Mouse (Mus musculus) heart, adult 2 months (tissue): ENCODE data around the gene Eif2b4. TPM values are rescaled to one million over a fixed set of nuclear protein-coding genes. Genes with fewer than 3 reads are reported as not detected.

Experiments
- DNase-seq, 2 experiments: peaks; one replicate each; pipeline ENCODE4 v3.0.0; 2021
- H3K27ac ChIP-seq: fragments of 200-600 bp; 2 replicates; pipeline ENCODE4 v1.8.1; 2022
- H3K27me3 ChIP-seq: fragments of 200-500 bp; 2 replicates; pipeline ENCODE4 v1.6.1; 2012; ENCODE audit warnings: mild to moderate bottlenecking, low read length, inconsistent platforms, mixed read lengths; ENCODE audit not compliant: control insufficient read depth, insufficient read depth
- H3K36me3 ChIP-seq: fragments of 200-500 bp; 2 replicates; pipeline ENCODE4 v1.6.1; 2012; ENCODE audit warnings: low read length, inconsistent platforms; ENCODE audit not compliant: control insufficient read depth, insufficient read depth
- H3K4me1 ChIP-seq: fragments of 200-500 bp; 2 replicates; pipeline ENCODE4 v1.6.1; 2011; ENCODE audit warnings: low read length; ENCODE audit not compliant: control insufficient read depth, insufficient read depth
- H3K4me3 ChIP-seq: fragments of 200-600 bp; 2 replicates; pipeline ENCODE4 v1.8.1; 2022
- H3K79me2 ChIP-seq: fragments of 200-500 bp; replicated peaks from 2 replicates; pipeline ENCODE4 v1.6.1; 2012; ENCODE audit warnings: mild to moderate bottlenecking, inconsistent platforms, low read length, moderate library complexity, mixed read lengths; ENCODE audit not compliant: control insufficient read depth, insufficient read depth
- H3K9ac ChIP-seq: fragments of 200-500 bp; 2 replicates; pipeline ENCODE4 v1.6.1; 2012; ENCODE audit warnings: low read depth, mild to moderate bottlenecking, control low read depth, inconsistent platforms, low read length, mixed read lengths
- CTCF ChIP-seq: fragments of 200-600 bp; IDR thresholded peaks from 2 replicates; pipeline ENCODE4 v1.8.1; 2022; ENCODE audit warnings: antibody characterized with exemption, mild to moderate bottlenecking, moderate library complexity
- EP300 ChIP-seq: fragments of 200-500 bp; IDR thresholded peaks from 2 replicates; pipeline ENCODE4 v1.6.1; 2011; ENCODE audit warnings: low read depth, low read length, control low read depth; ENCODE audit not compliant: insufficient read depth
- POLR2A ChIP-seq: fragments of 200-500 bp; IDR thresholded peaks from 2 replicates; pipeline ENCODE4 v1.6.1; 2011; ENCODE audit warnings: mild to moderate bottlenecking, low read depth, low read length, control low read depth; ENCODE audit not compliant: insufficient read depth
- WGBS: fragments of 180-500 bp; shearing (Covaris S2); methylation state at CpG from one replicate; pipeline ENCODE4 v1.1.7; 2018; 5-methylcytosine and 5-hydroxymethylcytosine counted together
- intact Hi-C: fragments of 180-260 bp; cut with DNase I; formaldehyde crosslinking; loops from one replicate; pipeline ENCODE4 v1.15.1; 2025
- polyA plus RNA-seq: library from polyadenylated mRNA; depleted of rRNA; stranded (reverse); fragments of >200 nt; gene quantifications from 2 replicates; pipeline ENCODE4 v1.2.3, GENCODE M21; 2012
- total RNA-seq, 2 experiments: library from RNA; stranded (reverse); gene quantifications; 2 replicates each; pipeline ENCODE4 v1.2.3; 2021

Eif2b4 gene
- total and polyA plus RNA-seq, 3 experiments = 48.0 to 61.3 (median 50.8) TPM

- no peaks in the 10 kb centered on the region; the same call in 1 of the 2 replicates for H3K79me2 ChIP-seq
- TF ChIP-seq POLR2A (0 out of 2 replicates have a peak, but pooled peaks have one; percentile 25), EP300 (no peak)
- peaks cover 6% of the 10 kb centered on the region for H3K36me3 ChIP-seq
- H3K27ac ChIP-seq = no peak overlapping the region
- peaks cover 1% of the 10 kb centered on the region; the same call in 1 of the 2 replicates for H3K4me1 ChIP-seq
- intact Hi-C loops = no loop called here
- no peak for DNase-seq
- WGBS = 74% methylated on average over 9 of the region's 9 CpGs
- no peak overlapping the region for H3K4me3 ChIP-seq
- no peaks in the 10 kb centered on the region for H3K27me3 ChIP-seq
- H3K9ac ChIP-seq = no peak overlapping the region
Measured at GRCm38 (mm10) chr5:31198170-31198569, 4.9 kb upstream of the Eif2b4 start.

- 91% methylated on average over 12 of the region's 12 CpGs for WGBS
Measured at GRCm38 (mm10) chr5:31197072-31197471, 3.8 kb upstream of the Eif2b4 start.

GRCm38 (mm10) chr5:31196207-31196606, 3.0 kb upstream of the Eif2b4 start:
- Histone ChIP-seq H3K27ac (no peak overlapping the region), H3K79me2 (no peaks in the 10 kb centered on the region; the same call in 1 of the 2 replicates), H3K36me3 (peaks cover 6% of the 10 kb centered on the region), H3K27me3 (no peaks in the 10 kb centered on the region), H3K4me3 (no peak overlapping the region), H3K4me1 (peaks cover 3% of the 10 kb centered on the region), H3K9ac (no peak overlapping the region)
- intact Hi-C loops = no loop called here
- WGBS = 88% methylated on average over 10 of the region's 10 CpGs
- TF ChIP-seq CTCF (no peak), EP300 (no peak), POLR2A (no peak)
- DNase-seq = no peak

More at GRCm38 (mm10) chr5:31197072-31197471, 3.8 kb upstream of the Eif2b4 start:
- peaks cover 6% of the 10 kb centered on the region for H3K36me3 ChIP-seq
- H3K27ac ChIP-seq = no peak overlapping the region
- H3K27me3 ChIP-seq = no peaks in the 10 kb centered on the region
- no peak for TF ChIP-seq CTCF
- no peak for TF ChIP-seq POLR2A
- TF ChIP-seq EP300 = no peak
- no peak overlapping the region for H3K9ac ChIP-seq
- H3K79me2 ChIP-seq = no peaks in the 10 kb centered on the region; the same call in 1 of the 2 replicates
- intact Hi-C loops = no loop called here
- DNase-seq = no peak
- peaks cover 1% of the 10 kb centered on the region; the same call in 1 of the 2 replicates for H3K4me1 ChIP-seq
- H3K4me3 ChIP-seq = no peak overlapping the region

DNA sequence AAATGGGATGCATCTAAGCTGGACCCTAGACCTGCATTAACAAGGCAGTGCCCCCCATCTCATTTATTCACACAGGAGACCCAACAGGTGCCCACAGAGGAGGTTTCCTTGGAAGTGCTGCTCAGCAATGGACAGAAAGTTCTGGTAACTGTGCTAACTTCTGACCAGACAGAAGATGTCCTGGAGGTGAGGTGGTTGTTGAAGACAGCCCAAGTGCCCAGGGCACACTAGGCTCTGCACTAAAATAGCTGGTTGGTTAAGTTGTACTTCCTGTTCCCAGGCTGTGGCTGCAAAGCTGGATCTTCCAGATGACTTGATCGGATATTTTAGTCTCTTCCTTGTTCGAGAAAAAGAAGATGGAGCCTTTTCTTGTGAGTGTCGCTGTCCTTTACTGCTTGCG, 2.4 kb upstream of the Eif2b4 start:
- H3K36me3 ChIP-seq = peaks cover 6% of the 10 kb centered on the region
- H3K79me2 ChIP-seq = no peaks in the 10 kb centered on the region; the same call in 1 of the 2 replicates
- no peak overlapping the region for H3K4me3 ChIP-seq
- TF ChIP-seq EP300 (no peak), CTCF (no peak)
- no peak overlapping the region for H3K27ac ChIP-seq
- H3K4me1 ChIP-seq = peaks cover 2% of the 10 kb centered on the region
- no peak overlapping the region for H3K9ac ChIP-seq
- no peaks in the 10 kb centered on the region for H3K27me3 ChIP-seq
- intact Hi-C loops = no loop called here
- 71% methylated on average over 4 of the region's 4 CpGs for WGBS
- no peak for DNase-seq

DNA sequence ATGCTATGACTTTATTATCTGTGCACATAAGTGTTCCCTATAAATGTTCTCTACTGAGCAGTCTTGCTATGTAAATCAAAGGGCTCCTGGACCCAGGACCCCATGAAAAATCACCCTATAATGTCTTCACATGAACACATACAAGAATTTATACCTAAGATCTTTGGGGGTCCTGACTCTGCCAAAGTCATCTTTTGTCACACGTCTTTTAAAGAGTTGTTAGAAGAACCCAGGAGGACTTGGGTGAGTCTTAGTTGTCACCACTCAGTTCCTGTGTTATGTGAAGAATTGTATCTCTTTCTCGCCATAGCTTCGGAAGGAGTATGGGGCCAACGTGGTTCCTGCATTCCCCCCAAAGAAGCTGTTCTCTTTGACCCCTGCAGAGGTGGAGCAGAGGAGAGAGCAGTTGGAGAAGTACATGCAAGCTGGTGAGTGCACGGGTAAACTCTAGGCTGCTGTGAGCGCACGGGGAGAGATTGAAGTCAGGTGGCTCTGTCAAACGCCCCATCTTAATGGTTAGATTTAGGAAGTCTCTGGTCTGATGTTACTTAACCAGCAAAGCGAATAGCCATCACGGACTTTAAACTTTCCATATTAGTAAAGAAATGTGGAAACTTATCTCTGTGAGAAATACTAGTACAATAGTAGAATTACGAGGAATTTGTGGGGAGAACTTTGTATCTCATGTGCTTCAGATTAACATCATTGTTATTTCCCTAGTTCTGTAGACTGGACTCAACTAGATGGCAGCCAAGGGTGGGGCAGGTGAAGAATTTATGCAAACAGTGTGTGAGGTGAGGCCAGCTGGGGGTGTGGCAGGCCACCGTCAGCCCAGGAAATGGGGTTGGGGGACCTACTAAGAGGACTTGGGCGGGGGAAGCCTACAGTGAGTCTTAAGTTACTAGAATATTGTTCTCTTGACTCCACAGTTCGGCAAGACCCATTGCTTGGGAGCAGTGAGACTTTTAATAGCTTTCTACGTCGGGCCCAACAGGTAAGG, 1.6 kb upstream of the Eif2b4 start:
- peaks cover 2% of the 10 kb centered on the region for H3K4me1 ChIP-seq
- intact Hi-C loops = no loop called here
- H3K79me2 ChIP-seq = no peaks in the 10 kb centered on the region
- TF ChIP-seq POLR2A (no peak), CTCF (no peak), EP300 (no peak)
- H3K4me3 ChIP-seq = no peak overlapping the region
- no peak overlapping the region for H3K27ac ChIP-seq
- WGBS = 87% methylated on average over 16 of the region's 16 CpGs
- no peak for DNase-seq
- H3K36me3 ChIP-seq = peaks cover 6% of the 10 kb centered on the region
- no peak overlapping the region for H3K9ac ChIP-seq
- H3K27me3 ChIP-seq = no peaks in the 10 kb centered on the region

- Histone ChIP-seq H3K27me3 (no peaks in the 10 kb centered on the region), H3K27ac (peak overlapping the region; percentile 82), H3K4me3 (peak overlapping the region; percentile 92), H3K4me1 (peaks cover 2% of the 10 kb centered on the region), H3K79me2 (no peaks in the 10 kb centered on the region), H3K36me3 (peaks cover 6% of the 10 kb centered on the region), H3K9ac (peak overlapping the region; percentile 63)
- WGBS = 7% methylated on average over 25 of the region's 25 CpGs
- intact Hi-C loops = loop anchor here (1.0 kb wide), 2 partner anchors 13 to 48 kb away; partner anchors contain the start of genes Gm9970 and Gtf3c2
- DNase-seq = no peak
- TF ChIP-seq EP300 (no peak), POLR2A (no peak), CTCF (no peak)
Measured at GRCm38 (mm10) chr5:31193631-31194281, 526 bp upstream of the Eif2b4 start.
